ENCODE assay signal across 11 mouse cellular contexts in genomic region chr11:118907471-118908401, GRCm38 (mm10). TPM values are rescaled to one million over a fixed set of nuclear protein-coding genes. Genes with fewer than 3 reads are reported as not detected.
DNase-seq lines count a peak whose midpoint lies in the region; ATAC-seq and TF ChIP-seq lines count a peak whose summit lies in the region.
"Had no signal": no experiment of that assay in that cellular context is flagged by ENCODE, and none has a peak within 500 bp of the region (broad histone marks: within the 10 kb centered on the region; RNA-seq: fewer than 3 reads in every experiment).

No protein-coding gene starts in this region.

- TF ChIP-seq CTCF in intestine, postnatal 0 days (IDR thresholded peaks at IDR 0.05; ENCODE audit: low read depth): no peak

- no peak overlapping the region for H3K4me3 ChIP-seq in intestine, embryonic 14.5 days (ENCODE audit: low read depth, low read length)
- no peak overlapping the region for H3K4me3 ChIP-seq in intestine, postnatal 0 days (ENCODE audit: low read depth, low read length)
- peak overlapping the region; percentile 71 for H3K4me3 ChIP-seq in hindbrain, embryonic 10.5 days
- H3K4me3 ChIP-seq in midbrain, embryonic 16.5 days (ENCODE audit: low read depth, low read length): peak overlapping the region; percentile 90

- DNase-seq in intestine, embryonic 14.5 days (ENCODE audit: low spot score): no peak
- peak; percentile 77 to 82 for DNase-seq in cerebellum, postnatal 14 days
- DNase-seq in hindbrain, embryonic 10.5 days (ENCODE audit: low spot score): peak; percentile 18
- no peak for DNase-seq in urinary bladder, postnatal 4 days (ENCODE audit: low spot score in 2 of 2)
- DNase-seq in testis, postnatal 14 days (ENCODE audit: low spot score): no peak
- DNase-seq in adrenal gland, postnatal 4 days (ENCODE audit: low spot score in 2 of 2): no peak
- DNase-seq: adrenal gland, postnatal 10 days had no signal

- no peak overlapping the region for H3K27ac ChIP-seq in intestine, embryonic 14.5 days (ENCODE audit: low read depth)
- no peak overlapping the region for H3K27ac ChIP-seq in intestine, postnatal 0 days (ENCODE audit: low read depth, low read length)
- H3K27ac ChIP-seq in hindbrain, embryonic 10.5 days: peak overlapping the region; percentile 93
- peak overlapping the region; percentile 89 for H3K27ac ChIP-seq in midbrain, embryonic 16.5 days (ENCODE audit: low read length)

- peaks cover 65% of the 10 kb centered on the region for H3K27me3 ChIP-seq in intestine, embryonic 14.5 days (replicated peaks; ENCODE audit: control insufficient read depth, insufficient read depth, low read length)
- peaks cover 63% of the 10 kb centered on the region for H3K27me3 ChIP-seq in intestine, postnatal 0 days (replicated peaks; ENCODE audit: control insufficient read depth, insufficient read depth, low read length)
- H3K27me3 ChIP-seq in hindbrain, embryonic 10.5 days (ENCODE audit: insufficient read depth, poor library complexity, severe bottlenecking): peaks cover 78% of the 10 kb centered on the region
- H3K27me3 ChIP-seq in midbrain, embryonic 16.5 days (ENCODE audit: control insufficient read depth, insufficient read depth, low read depth, low read length): no peaks in the 10 kb centered on the region

- 5% methylated on average over 43 of the region's 43 CpGs for WGBS in intestine, embryonic 14.5 days
- 5% methylated on average over 43 of the region's 43 CpGs for WGBS in intestine, postnatal 0 days
- 2% methylated on average over 43 of the region's 43 CpGs for WGBS in hindbrain, embryonic 10.5 days
- 1% methylated on average over 43 of the region's 43 CpGs for WGBS in midbrain, embryonic 16.5 days

- H3K36me3 ChIP-seq in intestine, embryonic 14.5 days (ENCODE audit: control insufficient read depth, insufficient read depth, low read length): no peaks in the 10 kb centered on the region
- H3K36me3 ChIP-seq in intestine, postnatal 0 days (ENCODE audit: control insufficient read depth, insufficient read depth): no peaks in the 10 kb centered on the region
- no peaks in the 10 kb centered on the region for H3K36me3 ChIP-seq in hindbrain, embryonic 10.5 days
- no peaks in the 10 kb centered on the region for H3K36me3 ChIP-seq in midbrain, embryonic 16.5 days (ENCODE audit: control insufficient read depth, insufficient read depth, low read length)

- no peaks in the 10 kb centered on the region; the same call in 1 of the 2 replicates for H3K4me1 ChIP-seq in intestine, embryonic 14.5 days (replicated peaks; ENCODE audit: control insufficient read depth, insufficient read depth, low read length)
- H3K4me1 ChIP-seq in intestine, postnatal 0 days (replicated peaks; ENCODE audit: control insufficient read depth, insufficient read depth, low read length): no peaks in the 10 kb centered on the region
- H3K4me1 ChIP-seq in hindbrain, embryonic 10.5 days (replicated peaks): peaks cover 62% of the 10 kb centered on the region
- H3K4me1 ChIP-seq in midbrain, embryonic 16.5 days (ENCODE audit: control insufficient read depth, insufficient read depth, low read length): peaks cover 39% of the 10 kb centered on the region

- H3K9ac ChIP-seq in intestine, embryonic 14.5 days (ENCODE audit: low read length): no peak overlapping the region
- H3K9ac ChIP-seq in intestine, postnatal 0 days (ENCODE audit: low read depth, low read length): no peak overlapping the region
- H3K9ac ChIP-seq in midbrain, embryonic 16.5 days (ENCODE audit: low read depth, low read length): peak overlapping the region; percentile 88

- H3K4me2 ChIP-seq in intestine, embryonic 14.5 days (ENCODE audit: low read length): peak overlapping the region; percentile 66; the same call in 1 of the 2 replicates
- no peak overlapping the region for H3K4me2 ChIP-seq in intestine, postnatal 0 days (replicated peaks; ENCODE audit: low read depth)
- H3K4me2 ChIP-seq in midbrain, embryonic 16.5 days (ENCODE audit: low read length): peak overlapping the region; percentile 95

- no peak for ATAC-seq in intestine, embryonic 14.5 days (replicated peaks; ENCODE audit: low FRiP score, low TSS enrichment, low read depth)
- no peak for ATAC-seq in intestine, postnatal 0 days
- no peak for ATAC-seq in midbrain, embryonic 16.5 days

- H3K9me3 ChIP-seq in intestine, embryonic 14.5 days (ENCODE audit: control insufficient read depth, low read length): no peaks in the 10 kb centered on the region
- no peaks in the 10 kb centered on the region for H3K9me3 ChIP-seq in intestine, postnatal 0 days (ENCODE audit: control insufficient read depth)
- no peaks in the 10 kb centered on the region for H3K9me3 ChIP-seq in hindbrain, embryonic 10.5 days
- no peaks in the 10 kb centered on the region for H3K9me3 ChIP-seq in midbrain, embryonic 16.5 days (replicated peaks; ENCODE audit: control insufficient read depth, low read length, poor library complexity, severe bottlenecking)

RNA-seq across cellular contexts. Expression of gene Rbfox3, which starts 3.7 kb away (rescaled TPM):
- 1.1 and 1.7 TPM in 2 replicates for polyA plus RNA-seq in intestine, embryonic 14.5 days (2014; fragmentation: Nextera tagmentation; extraction: Ambion mirVana)
- 1.2 and 1.3 TPM in 2 replicates for polyA plus RNA-seq in intestine, postnatal 0 days (2015; fragmentation: Nextera tagmentation; extraction: Ambion mirVana)
- polyA plus RNA-seq in hindbrain, embryonic 10.5 days (2016; fragmentation: Nextera tagmentation; extraction: Ambion mirVana): 5.8 and 11.7 TPM in 2 replicates
- polyA plus RNA-seq in midbrain, embryonic 16.5 days (2015; fragmentation: Nextera tagmentation; extraction: Ambion mirVana): 49.1 and 54.9 TPM in 2 replicates
- total RNA-seq in adrenal gland, postnatal 4 days (2021): 1 to 10 TPM; 6.6 to 8.2 TPM
- total RNA-seq: CH12.LX; hematopoietic stem cell, adult 5-6 weeks had no signal

Comparison
In these comparisons a context has a peak if more than half of its experiments do, and no peak if none do; other contexts are left out.
1. DNase-seq: peak in cerebellum, postnatal 14 days (2 of 2) and hindbrain, embryonic 10.5 days (single experiment); none in intestine, embryonic 14.5 days (single experiment), urinary bladder, postnatal 4 days (0 of 2), testis, postnatal 14 days (single experiment) and adrenal gland, postnatal 4 days (0 of 2).
2. H3K27ac ChIP-seq: peak in hindbrain, embryonic 10.5 days (single experiment) and midbrain, embryonic 16.5 days (single experiment); none in intestine, embryonic 14.5 days (single experiment) and intestine, postnatal 0 days (single experiment).
3. H3K4me3 ChIP-seq: peak in hindbrain, embryonic 10.5 days (single experiment) and midbrain, embryonic 16.5 days (single experiment); none in intestine, embryonic 14.5 days (single experiment) and intestine, postnatal 0 days (single experiment).